Mouse (Mus musculus) fibroblast of lung, adult 2 months (primary cell): ENCODE measurements around the gene Iars.
"Not testable (repeated sequence)": the region's sequence is repeated elsewhere in the genome, so short reads cannot be mapped to it uniquely, and the experiment has no call there.

ENCODE experiments used
- DNase-seq: peaks from one replicate; pipeline ENCODE4 v3.0.0-alpha.2; 2011; ENCODE audit warnings: low read depth

Gene Iars

DNA sequence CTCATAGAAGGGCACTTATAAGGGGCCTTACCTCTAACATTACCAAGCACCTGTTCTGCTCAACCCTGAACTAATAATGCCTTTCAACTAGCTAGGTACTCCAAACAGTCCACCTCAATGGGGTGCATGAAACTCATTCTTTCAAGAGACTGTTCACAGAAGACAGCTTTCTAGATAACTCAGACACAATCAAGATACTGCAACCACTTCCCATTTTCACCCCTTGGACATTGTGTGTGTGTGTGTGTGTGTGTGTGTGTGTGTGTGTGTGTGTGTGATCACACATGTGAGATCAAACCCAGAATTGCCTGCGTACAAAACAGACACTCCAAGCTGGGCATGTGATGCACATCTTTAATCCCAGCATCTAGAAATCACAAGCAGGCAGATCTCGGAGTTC lies 56.1 kb downstream of the Iars start:
- no peak for DNase-seq

- DNase-seq = no peak
Observed at GRCm38 (mm10) chr13:49741285-49742040, 59.6 kb downstream of the Iars start.

GRCm38 (mm10) chr13:49756591-49756990 lies 74.7 kb downstream of the Iars start:
- DNase-seq = no peak

DNA sequence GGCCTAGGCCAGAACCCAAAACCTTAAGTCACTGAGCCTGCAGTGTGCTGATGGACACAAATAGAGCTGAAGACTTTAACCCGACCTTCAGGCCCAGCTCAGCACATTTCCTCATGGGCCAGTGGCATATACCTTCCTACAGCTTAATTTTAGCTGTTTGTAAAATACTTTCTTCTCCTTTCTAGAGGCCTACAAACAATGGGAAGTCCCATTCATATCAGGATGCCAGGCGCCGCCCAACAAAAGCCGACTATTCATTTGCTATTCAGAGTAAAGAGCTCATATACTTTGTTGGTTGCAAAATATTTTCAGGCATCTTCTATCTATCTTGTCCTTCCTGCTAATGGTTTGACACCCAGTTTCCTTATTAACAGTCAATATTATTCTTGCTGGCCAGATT lies 76.1 kb downstream of the Iars start:
- no peak for DNase-seq

DNA sequence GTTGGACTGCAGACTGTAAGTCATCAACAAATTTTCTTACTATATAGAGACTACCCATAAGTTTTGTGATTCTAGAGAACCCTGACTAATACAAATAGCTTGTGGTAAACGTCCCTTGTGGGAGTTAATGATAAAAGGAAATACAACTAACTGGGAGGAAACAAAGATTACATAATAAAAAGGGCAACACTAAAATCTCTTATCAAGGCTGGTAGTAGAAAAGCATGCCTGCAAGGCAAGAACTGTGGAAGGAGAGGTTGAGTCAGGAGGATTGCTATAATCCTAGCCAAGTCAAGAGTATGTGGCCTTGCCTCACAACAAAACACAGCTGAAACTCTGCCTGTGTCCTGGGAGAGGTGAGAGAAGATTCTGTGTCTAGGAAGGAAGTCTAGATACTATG lies 78.8 kb downstream of the Iars start:
- no peak for DNase-seq

- DNase-seq = no peak
Observed at GRCm38 (mm10) chr13:49762208-49762607, 80.3 kb downstream of the Iars start.

DNA sequence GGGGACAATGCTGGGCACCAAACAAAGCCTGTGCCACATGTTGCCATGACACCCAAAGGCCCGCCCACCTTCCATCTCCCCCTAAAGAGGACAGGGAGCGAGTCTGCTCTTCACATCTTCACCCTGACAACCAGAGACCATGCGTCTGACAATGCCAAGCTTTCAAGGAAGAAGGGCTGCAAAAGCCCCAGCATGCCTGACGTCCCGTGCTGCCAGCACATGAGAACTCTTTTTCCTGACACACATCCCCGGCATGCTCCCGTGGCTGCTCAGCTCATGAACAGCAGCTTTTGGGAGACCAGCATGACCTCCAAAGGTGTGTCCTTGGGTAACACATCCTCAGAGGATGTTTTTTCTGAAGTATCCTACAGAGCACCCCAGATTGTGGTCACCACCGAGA lies 83.4 kb downstream of the Iars start:
- no peak for DNase-seq

DNA sequence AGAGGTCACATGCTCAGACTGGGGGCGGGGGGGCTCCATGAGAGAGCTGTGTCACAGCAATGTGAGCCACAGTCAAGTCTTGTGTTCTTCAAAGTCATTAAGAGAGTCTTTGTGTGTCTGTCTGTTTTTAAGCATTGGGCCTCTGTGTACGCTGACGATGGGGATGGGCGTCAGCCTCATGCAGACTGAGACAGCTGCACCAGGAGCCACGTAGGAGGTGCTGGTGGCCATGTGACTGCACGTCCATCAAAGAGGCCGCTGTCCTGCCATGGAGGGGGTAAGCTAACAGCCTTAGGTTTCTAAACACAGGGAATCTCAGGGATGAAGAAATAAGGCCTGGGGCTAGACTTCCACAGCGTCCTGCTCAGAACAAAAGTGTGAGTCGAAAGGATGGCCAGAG lies 84.4 kb downstream of the Iars start:
- no peak for DNase-seq

GRCm38 (mm10) chr13:49768048-49768447 lies 86.1 kb downstream of the Iars start:
- DNase-seq = no peak

- DNase-seq = no peak
Observed at GRCm38 (mm10) chr13:49769111-49769510, 87.2 kb downstream of the Iars start.

GRCm38 (mm10) chr13:49771536-49771935 lies 89.6 kb downstream of the Iars start:
- not testable (repeated sequence) for DNase-seq
